Mouse (Mus musculus) cerebellum, adult 18-20 months (tissue): Measurements from ENCODE around the gene Hes1.

Experiments
- DNase-seq, 2 experiments: peaks; one replicate each; pipeline ENCODE4 v3.0.0; 2021

Hes1 gene

GRCm38 (mm10) chr16:30063984-30064453 lies at the start of gene Hes1:
Hes1 (plus strand) TSS chr16:30064384.
- peak; percentile 56 to 67 for DNase-seq

- DNase-seq: no peak
Measured at GRCm38 (mm10) chr16:30016064-30016463, 48.1 kb upstream of the Hes1 start.

- no peak for DNase-seq
Measured at GRCm38 (mm10) chr16:30020124-30020523, 44.1 kb upstream of the Hes1 start.

- no peak for DNase-seq
Measured at GRCm38 (mm10) chr16:30022352-30022751, 41.8 kb upstream of the Hes1 start.

- no peak for DNase-seq
Measured at GRCm38 (mm10) chr16:30022890-30023797, 41.0 kb upstream of the Hes1 start.

GRCm38 (mm10) chr16:30024681-30025262 lies 39.4 kb upstream of the Hes1 start:
- no peak for DNase-seq

- no peak for DNase-seq
Measured at GRCm38 (mm10) chr16:30028184-30028583, 36.0 kb upstream of the Hes1 start.

- DNase-seq: no peak
Measured at GRCm38 (mm10) chr16:30029264-30030003, 34.8 kb upstream of the Hes1 start.

GRCm38 (mm10) chr16:30032326-30032904 lies 31.8 kb upstream of the Hes1 start:
- no peak for DNase-seq

- DNase-seq: no peak
Measured at GRCm38 (mm10) chr16:30033390-30033789, 30.8 kb upstream of the Hes1 start.

GRCm38 (mm10) chr16:30034001-30034400 lies 30.2 kb upstream of the Hes1 start:
- no peak for DNase-seq

- no peak for DNase-seq
Measured at GRCm38 (mm10) chr16:30034521-30034920, 29.7 kb upstream of the Hes1 start.

GRCm38 (mm10) chr16:30034979-30035440 lies 29.2 kb upstream of the Hes1 start:
- no peak for DNase-seq

GRCm38 (mm10) chr16:30036104-30036503 lies 28.1 kb upstream of the Hes1 start:
- no peak for DNase-seq

- DNase-seq: no peak
Measured at GRCm38 (mm10) chr16:30038663-30039593, 25.3 kb upstream of the Hes1 start.

GRCm38 (mm10) chr16:30039841-30040240 lies 24.3 kb upstream of the Hes1 start:
- no peak for DNase-seq

GRCm38 (mm10) chr16:30042859-30043258 lies 21.3 kb upstream of the Hes1 start:
- no peak for DNase-seq

- DNase-seq: no peak
Measured at GRCm38 (mm10) chr16:30045615-30046014, 18.6 kb upstream of the Hes1 start.

GRCm38 (mm10) chr16:30047010-30047409 lies 17.2 kb upstream of the Hes1 start:
- no peak for DNase-seq

GRCm38 (mm10) chr16:30047421-30047831 lies 16.8 kb upstream of the Hes1 start:
- no peak for DNase-seq

- DNase-seq: no peak
Measured at GRCm38 (mm10) chr16:30050767-30051490, 13.3 kb upstream of the Hes1 start.
